Mouse (Mus musculus): ENCODE results near the gene Fam83f. TPM values are rescaled to one million over a fixed set of nuclear protein-coding genes. Genes with fewer than 3 reads are reported as not detected.

Fam83f gene
- total and polyA plus RNA-seq, 3 experiments: not detected

GRCm38 (mm10) chr15:80634391-80635193 lies 37.1 kb upstream of the Fam83f start:
- Histone ChIP-seq H3K9ac (ENCODE audit: control insufficient read depth, low read depth, low read length, poor library complexity, severe bottlenecking) (no peak overlapping the region), H3K9me3 (replicated peaks; ENCODE audit: insufficient read depth, low read length) (no peaks in the 10 kb centered on the region), H3K36me3 (ENCODE audit: control insufficient read depth in 1 of 2, insufficient read depth in 2 of 2, low read length in 2 of 2) (peaks cover 0 to 2% of the 10 kb centered on the region in 2 experiments; a peak in 2 of 4 replicates), H3K4me1 (ENCODE audit: control insufficient read depth in 1 of 2, insufficient read depth in 2 of 2, low read length in 2 of 2) (no peaks in the 10 kb centered on the region; a peak in 1 of 4 replicates), H3K27ac (ENCODE audit: control insufficient read depth, low read depth, low read length) (no peak overlapping the region), H3K79me2 (ENCODE audit: control insufficient read depth, insufficient read depth, low read length, poor library complexity) (no peaks in the 10 kb centered on the region), H3K4me3 (ENCODE audit: control insufficient read depth in 1 of 2, insufficient read depth in 1 of 2, low read depth in 2 of 2, low read length in 2 of 2) (no peak overlapping the region), H3K27me3 (ENCODE audit: control insufficient read depth in 1 of 2, insufficient read depth in 2 of 2, low read length in 2 of 2) (peaks cover 0 to 3% of the 10 kb centered on the region in 2 experiments; a peak in 1 of 4 replicates)
- TF ChIP-seq GATA1 (IDR thresholded peaks at IDR 0.05; ENCODE audit: low read depth, low read length) (peak; percentile 63), RCOR1 (IDR thresholded peaks at IDR 0.05; ENCODE audit: low read depth, low read length) (peak; percentile 96), USF2 (IDR thresholded peaks at IDR 0.05; ENCODE audit: borderline replicate concordance in 1 of 2, insufficient read depth in 1 of 2, low read depth in 1 of 2, low read length in 2 of 2) (no peak), SMC3 (IDR thresholded peaks at IDR 0.05; ENCODE audit: low read depth, low read length) (peak; percentile 45), NRF1 (IDR thresholded peaks at IDR 0.05; ENCODE audit: insufficient read depth, low read depth, low read length, poor library complexity, severe bottlenecking) (no peak), CTCF (IDR thresholded peaks at IDR 0.05 in 2 of 3, conservative IDR thresholded peaks at IDR 0.05 in 1 of 3; ENCODE audit: control insufficient read depth in 1 of 3, insufficient read depth in 1 of 3, low read depth in 2 of 3, low read length in 3 of 3, poor library complexity in 1 of 3, severe bottlenecking in 1 of 3) (peak; percentile 29 to 58 (median 52); a peak in 5 of 6 replicates), HCFC1 (IDR thresholded peaks at IDR 0.05; ENCODE audit: low read depth, low read length) (no peak), GABPA (IDR thresholded peaks at IDR 0.05; ENCODE audit: low read depth, low read length) (no peak), JUND (IDR thresholded peaks at IDR 0.05; ENCODE audit: low read depth, low read length) (no peak), EP300 (IDR thresholded peaks at IDR 0.05; ENCODE audit: low read depth in 1 of 2, low read length in 2 of 2) (peak; percentile 31 to 50; a peak in 3 of 4 replicates), MAZ (IDR thresholded peaks at IDR 0.05; ENCODE audit: low read depth, low read length) (no peak), ELF1 (IDR thresholded peaks at IDR 0.05; ENCODE audit: low read depth, low read length) (no peak), TCF12 (IDR thresholded peaks at IDR 0.05; ENCODE audit: low read depth, low read length) (0 out of 2 replicates have a peak, but pooled peaks have one; percentile 8), CHD2 (IDR thresholded peaks at IDR 0.05; ENCODE audit: low read length) (no peak), BHLHE40 (IDR thresholded peaks at IDR 0.05; ENCODE audit: borderline replicate concordance, low read depth, low read length) (no peak), RAD21 (IDR thresholded peaks at IDR 0.05; ENCODE audit: low read depth, low read length) (peak; percentile 53), KAT2A (conservative IDR thresholded peaks at IDR 0.05; ENCODE audit: low read depth, low read length) (no peak), SIN3A (IDR thresholded peaks at IDR 0.05; ENCODE audit: low read length) (no peak), ZC3H11A (IDR thresholded peaks at IDR 0.05; ENCODE audit: low read depth, low read length) (peak; percentile 13; the same call in 1 of the 2 replicates)
- peak; percentile 86 for DNase-seq (ENCODE audit: low read depth, low spot score)

Measured in MEL (cell line).